Mouse (Mus musculus) cerebellum, postnatal 14 days (tissue): ENCODE measurements around the gene Gm49318.

Experiments used
- DNase-seq, 2 experiments: peaks; one replicate each; pipeline ENCODE4 v3.0.0; 2021; ENCODE audit warnings: mixed read lengths in 2 of 2

Gene Gm49318

GRCm38 (mm10) chr9:22069881-22070553, 1.0 kb downstream of the Gm49318 start:
- DNase-seq: peak in 1 of 2 experiments; percentile 9

- peak in 1 of 2 experiments; percentile 6 for DNase-seq
These were observed 3.9 kb downstream of the Gm49318 start for GRCm38 (mm10) chr9:22067195-22067594.

- DNase-seq: peak; percentile 71 to 87
These were observed 4.6 kb downstream of the Gm49318 start for GRCm38 (mm10) chr9:22066433-22066832.

GRCm38 (mm10) chr9:22065642-22066041, 5.4 kb downstream of the Gm49318 start:
- DNase-seq: no peak

- peak; percentile 85 to 87 for DNase-seq
These were observed 6.7 kb downstream of the Gm49318 start for GRCm38 (mm10) chr9:22064341-22064740.

- peak; percentile 35 to 43 for DNase-seq
These were observed 9.7 kb downstream of the Gm49318 start for GRCm38 (mm10) chr9:22061339-22061738.

GRCm38 (mm10) chr9:22058011-22058424, 13.0 kb downstream of the Gm49318 start:
- peak; percentile 64 to 74 for DNase-seq

GRCm38 (mm10) chr9:22057031-22057517, 14.0 kb downstream of the Gm49318 start:
- DNase-seq: no peak

- no peak for DNase-seq
These were observed 14.7 kb downstream of the Gm49318 start for GRCm38 (mm10) chr9:22056303-22056910.

GRCm38 (mm10) chr9:22055713-22056112, 15.3 kb downstream of the Gm49318 start:
- peak in 1 of 2 experiments; percentile 48 for DNase-seq

GRCm38 (mm10) chr9:22054411-22055076, 16.5 kb downstream of the Gm49318 start:
- peak; percentile 87 to 91 for DNase-seq

GRCm38 (mm10) chr9:22053657-22054056, 17.4 kb downstream of the Gm49318 start:
- no peak for DNase-seq

- peak; percentile 97 for DNase-seq
These were observed 19.2 kb downstream of the Gm49318 start, which contains the start of gene Elavl3 for GRCm38 (mm10) chr9:22051958-22052254. Elavl3 (minus strand) TSS chr9:22052023.

GRCm38 (mm10) chr9:22051161-22051957, 19.7 kb downstream of the Gm49318 start:
- peak; percentile 75 to 81 for DNase-seq

GRCm38 (mm10) chr9:22050351-22050889, 20.6 kb downstream of the Gm49318 start:
- DNase-seq: peak; percentile 84 to 90

GRCm38 (mm10) chr9:22049721-22050270, 21.3 kb downstream of the Gm49318 start:
- peak; percentile 76 to 80 for DNase-seq

- DNase-seq: peak; percentile 54 to 62
These were observed 21.7 kb downstream of the Gm49318 start for GRCm38 (mm10) chr9:22049315-22049714.

- peak; percentile 56 to 57 for DNase-seq
These were observed 23.7 kb downstream of the Gm49318 start for GRCm38 (mm10) chr9:22047329-22047728.

GRCm38 (mm10) chr9:22041832-22042231, 29.2 kb downstream of the Gm49318 start:
- DNase-seq: no peak

GRCm38 (mm10) chr9:22037826-22038225, 33.2 kb downstream of the Gm49318 start:
- DNase-seq: no peak

- DNase-seq: peak; percentile 58 to 64
These were observed 35.6 kb downstream of the Gm49318 start for GRCm38 (mm10) chr9:22035300-22036044.
